Mouse (Mus musculus) right cerebral cortex, postnatal 25 days (tissue): ENCODE measurements around the gene Maco1.
A peak's percentile ranks its signal among the peaks of the same experiment; 100 is the strongest.
"Not testable (repeated sequence)": the region's sequence is repeated elsewhere in the genome, so short reads cannot be mapped to it uniquely, and the experiment has no call there.

Experiments used
- DNase-seq: peaks from one replicate; pipeline ENCODE4 v3.0.0; 2022

Maco1 gene

GRCm38 (mm10) chr4:134804765-134805164, 48.4 kb downstream of the Maco1 start:
- no peak for DNase-seq

DNA sequence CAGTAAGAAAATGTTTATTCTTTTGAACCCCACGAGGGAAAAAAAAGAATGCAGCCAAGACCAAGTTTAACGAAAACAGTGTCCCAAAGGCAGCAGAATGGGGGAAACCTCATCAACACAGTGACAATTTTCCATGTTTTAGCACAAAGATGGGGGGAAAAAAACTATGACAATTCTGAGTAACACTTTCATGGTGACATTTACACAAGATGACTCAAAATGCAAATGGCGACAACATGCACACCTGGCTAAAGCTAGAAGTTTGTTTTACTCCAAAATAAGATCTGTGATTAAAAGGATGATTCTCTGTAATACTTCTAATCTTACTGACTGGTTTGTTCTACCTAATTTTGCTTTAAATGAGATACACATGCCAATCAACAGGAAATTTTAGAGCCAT, 50.4 kb downstream of the Maco1 start:
- no peak for DNase-seq

- no peak for DNase-seq
These were observed 51.0 kb downstream of the Maco1 start for GRCm38 (mm10) chr4:134802155-134802554.

- no peak for DNase-seq
These were observed 52.5 kb downstream of the Maco1 start for GRCm38 (mm10) chr4:134800693-134801092.

DNA sequence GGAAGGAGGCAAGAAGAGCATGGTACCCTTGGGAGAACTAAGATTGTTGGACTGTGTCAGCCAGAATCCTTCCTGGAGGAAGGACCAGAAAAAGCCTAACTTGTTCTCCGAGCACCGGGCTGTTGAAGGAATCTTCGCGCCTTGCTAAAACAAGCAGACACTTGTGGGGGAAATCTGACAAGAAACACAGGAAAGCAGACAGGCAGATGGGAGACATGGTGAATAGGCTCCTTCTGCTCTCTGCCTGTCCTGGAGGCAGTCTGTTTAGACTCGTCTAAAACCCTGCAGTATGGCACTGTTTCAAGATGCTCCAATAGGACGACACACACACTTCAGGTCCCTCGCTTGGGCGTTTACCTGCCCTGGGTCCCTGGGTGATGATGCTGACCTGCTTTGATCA, 53.0 kb downstream of the Maco1 start:
- DNase-seq = no peak

GRCm38 (mm10) chr4:134799272-134799671, 53.9 kb downstream of the Maco1 start:
- DNase-seq = peak; percentile 54

DNA sequence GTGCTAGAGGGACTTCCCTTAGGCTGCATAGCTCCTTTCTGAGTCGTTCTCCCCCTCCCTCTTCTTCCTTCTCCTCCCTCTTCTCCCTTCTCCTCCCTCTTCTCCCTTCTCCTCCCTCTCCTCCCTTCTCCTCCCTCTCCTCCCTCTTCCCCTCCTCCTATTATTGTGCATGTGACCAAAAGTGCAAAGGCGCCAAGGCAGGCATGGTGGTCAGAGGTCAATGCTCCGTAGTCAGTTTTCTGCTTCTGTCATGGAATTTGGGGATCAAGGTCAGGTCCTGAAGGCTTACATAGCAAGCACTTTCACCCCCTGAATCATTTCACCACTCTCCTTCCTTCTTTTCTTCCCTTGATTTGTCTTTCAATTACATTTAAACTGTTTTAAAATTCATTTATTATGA, 54.3 kb downstream of the Maco1 start:
- DNase-seq = no peak

DNA sequence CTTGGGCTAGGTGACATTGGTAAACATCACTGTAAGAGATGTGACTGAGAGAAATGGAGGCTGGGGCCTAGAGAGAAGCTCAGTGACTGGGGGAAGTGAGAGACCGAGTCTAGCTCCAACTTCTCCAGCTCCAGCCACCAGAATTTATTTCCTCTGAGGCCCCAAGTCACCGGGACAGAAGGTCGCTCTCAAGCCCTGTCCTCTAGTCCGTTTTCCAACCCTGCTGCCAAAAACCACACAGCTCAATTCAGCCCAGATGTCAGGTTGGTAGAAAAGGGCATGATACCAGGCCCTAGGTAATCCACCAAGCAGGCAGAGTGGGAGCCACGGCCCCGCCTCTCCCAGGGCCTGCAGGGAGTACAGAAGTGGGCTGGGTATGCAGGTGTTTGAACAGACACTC, 55.5 kb downstream of the Maco1 start:
- no peak for DNase-seq

GRCm38 (mm10) chr4:134796581-134797361, 56.4 kb downstream of the Maco1 start:
- no peak for DNase-seq

DNA sequence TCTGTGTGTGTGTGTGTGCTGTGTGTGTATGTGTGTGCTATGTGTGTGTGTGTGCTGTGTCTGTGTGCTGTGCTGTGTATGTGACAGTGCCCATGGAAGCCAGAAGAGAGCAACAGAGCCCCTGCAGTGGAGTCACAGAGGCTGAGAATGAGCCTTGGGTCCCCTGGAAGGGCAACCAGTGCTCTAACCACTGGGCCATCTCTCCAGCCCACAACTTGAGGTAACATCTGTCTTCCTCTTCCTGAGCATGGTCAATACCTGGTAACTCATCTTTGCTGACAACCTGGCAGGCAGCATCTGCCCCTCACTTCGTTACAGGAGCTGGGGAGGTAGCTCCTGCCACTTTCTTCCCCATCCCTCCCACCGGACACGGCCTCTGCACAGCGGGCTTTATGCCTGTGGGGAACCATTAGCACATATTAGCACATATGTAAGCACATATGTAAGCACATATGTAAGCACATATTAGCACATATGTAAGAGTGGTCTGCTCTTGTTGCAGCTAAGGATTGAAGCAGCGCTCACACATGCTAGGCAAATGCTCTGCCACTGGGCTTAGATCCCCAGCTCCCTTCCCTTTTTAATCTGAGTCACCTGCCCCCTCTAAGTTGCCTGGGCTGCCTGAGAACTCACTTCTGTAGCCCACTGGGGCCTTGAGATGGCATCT, 57.2 kb downstream of the Maco1 start:
- no peak for DNase-seq

- not testable (repeated sequence) for DNase-seq
These were observed 58.2 kb downstream of the Maco1 start for GRCm38 (mm10) chr4:134794959-134795358.

- no peak for DNase-seq
These were observed 59.8 kb downstream of the Maco1 start for GRCm38 (mm10) chr4:134793213-134793956.

DNA sequence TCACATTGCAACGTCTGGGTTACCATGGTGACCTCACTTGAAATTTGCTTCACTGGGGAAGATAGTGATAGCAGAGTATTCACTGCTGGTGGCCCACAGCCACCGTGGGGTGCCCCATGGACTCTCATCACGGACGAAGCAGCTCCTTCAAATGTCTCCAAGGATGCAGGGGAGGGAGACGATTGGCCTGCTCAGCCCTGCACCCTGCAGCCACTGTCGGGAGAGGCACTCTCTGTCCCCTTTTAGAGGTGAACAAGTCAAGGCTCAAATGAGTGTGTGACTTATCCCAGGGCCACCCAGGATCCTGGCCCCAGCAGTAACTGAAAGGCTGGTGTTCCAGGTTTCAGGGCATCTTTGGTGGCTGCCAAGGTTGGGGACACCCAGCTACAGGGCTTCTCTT, 61.4 kb downstream of the Maco1 start:
- no peak for DNase-seq

DNA sequence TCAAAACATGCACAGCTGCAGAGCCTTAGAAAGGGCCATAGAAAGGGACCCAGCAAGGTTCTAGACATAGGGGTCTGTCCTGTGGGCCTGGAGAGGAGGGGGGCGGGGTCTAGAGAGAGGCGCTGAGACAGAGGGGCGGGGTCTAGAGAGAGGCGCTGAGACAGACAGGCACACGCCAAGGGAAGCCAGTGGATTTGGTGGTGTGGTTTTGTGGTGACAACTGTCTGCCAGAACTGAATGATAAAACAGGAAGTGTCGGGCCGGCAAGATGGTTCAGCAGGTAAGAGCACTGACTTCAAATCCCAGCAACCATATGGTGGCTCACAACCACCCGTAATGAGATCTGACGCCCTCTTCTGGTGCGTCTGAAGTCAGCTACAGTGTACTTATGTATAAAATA, 66.2 kb downstream of the Maco1 start:
- no peak for DNase-seq

- no peak for DNase-seq
These were observed 68.4 kb downstream of the Maco1 start for GRCm38 (mm10) chr4:134784701-134785100.

- DNase-seq = no peak
These were observed 73.8 kb downstream of the Maco1 start for GRCm38 (mm10) chr4:134779136-134779934.

DNA sequence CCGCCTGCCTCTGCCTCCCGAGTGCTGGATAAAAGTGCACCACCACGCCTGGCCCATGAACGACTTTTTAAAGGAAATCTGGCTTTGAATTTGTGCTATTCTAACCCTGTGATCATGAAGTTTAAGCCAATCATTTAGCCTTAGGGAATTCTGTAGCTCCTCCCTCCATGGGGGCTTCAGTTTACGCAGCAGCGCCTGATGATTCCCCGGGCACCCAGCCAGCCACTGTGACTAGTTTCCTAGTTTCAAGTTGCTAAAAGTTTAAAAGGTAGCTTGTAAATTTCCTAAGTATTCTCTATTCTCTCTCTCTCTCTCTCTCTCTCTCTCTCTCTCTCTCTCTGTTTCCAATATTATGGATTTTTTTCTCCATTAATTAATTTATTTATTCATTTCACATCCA, 76.9 kb downstream of the Maco1 start:
- no peak for DNase-seq

DNA sequence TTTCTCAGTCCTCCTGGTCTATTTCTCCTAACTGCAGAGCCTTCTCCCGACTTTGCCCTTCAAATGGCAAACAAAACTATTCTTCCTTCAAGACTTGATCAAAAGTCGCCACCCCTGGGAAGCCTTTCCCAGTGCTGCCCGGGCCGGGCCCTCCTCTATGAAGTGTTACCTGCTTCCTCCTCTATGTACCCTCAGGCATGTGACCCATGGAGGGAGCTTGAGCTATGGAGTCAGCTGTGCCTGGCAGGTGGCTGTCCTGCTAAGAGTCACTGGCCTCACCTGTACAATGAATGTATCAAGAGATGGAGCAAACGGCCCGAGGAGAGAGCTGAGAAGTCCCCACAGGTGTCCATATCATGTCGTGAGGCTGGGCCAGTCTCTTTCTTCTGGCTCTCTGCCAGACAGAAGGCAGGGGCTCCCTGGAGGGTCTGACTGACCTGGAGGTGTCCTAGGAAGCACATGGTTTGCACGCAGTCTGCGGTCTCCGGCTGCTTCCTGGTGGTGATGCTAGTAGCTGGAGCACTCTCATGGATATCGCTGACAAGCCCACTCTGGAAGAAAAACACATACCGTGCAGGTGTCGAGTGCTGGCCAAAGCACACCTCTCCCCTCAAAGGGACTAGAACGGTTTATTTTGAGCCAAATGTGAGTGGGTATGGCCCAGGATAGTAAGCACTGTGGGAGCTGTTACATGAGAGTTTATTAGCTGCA, 77.8 kb downstream of the Maco1 start:
- no peak for DNase-seq

DNA sequence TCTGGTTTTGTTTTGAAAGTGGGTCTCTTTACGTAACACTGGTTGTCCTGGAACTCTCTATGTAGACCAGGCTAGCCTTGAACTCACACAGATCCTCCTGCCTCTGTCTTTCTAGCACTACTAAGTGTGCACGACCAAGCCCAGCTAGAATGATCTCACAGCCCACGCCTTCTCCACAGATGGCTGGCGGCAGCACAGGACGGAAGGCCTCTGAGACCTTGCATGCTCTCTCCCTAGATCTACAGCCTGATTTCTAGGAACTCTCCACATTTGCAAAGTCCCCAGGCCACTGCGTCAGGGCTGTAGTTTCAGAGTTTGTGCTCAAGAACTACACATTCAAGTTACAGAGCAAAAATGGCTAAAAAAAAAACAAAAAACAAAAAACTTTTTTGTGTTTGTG, 79.0 kb downstream of the Maco1 start:
- DNase-seq = no peak

- no peak for DNase-seq
These were observed 80.1 kb downstream of the Maco1 start for GRCm38 (mm10) chr4:134772805-134773674.

- no peak for DNase-seq
These were observed 83.3 kb downstream of the Maco1 start for GRCm38 (mm10) chr4:134769891-134770290.
